Mouse (Mus musculus) megakaryocyte, embryonic 14.5 days (primary cell): ENCODE data around the gene Cul7.

Experiments used
- FLI1 ChIP-seq: IDR thresholded peaks from 2 replicates; pipeline ENCODE4 v1.6.1; 2012; ENCODE audit warnings: low read length, inconsistent platforms, mixed read lengths
- GATA1 ChIP-seq: IDR thresholded peaks from 3 replicates; pipeline ENCODE4 v1.6.1; 2012; ENCODE audit warnings: mixed read lengths, low read length, inconsistent platforms, borderline replicate concordance

DNA sequence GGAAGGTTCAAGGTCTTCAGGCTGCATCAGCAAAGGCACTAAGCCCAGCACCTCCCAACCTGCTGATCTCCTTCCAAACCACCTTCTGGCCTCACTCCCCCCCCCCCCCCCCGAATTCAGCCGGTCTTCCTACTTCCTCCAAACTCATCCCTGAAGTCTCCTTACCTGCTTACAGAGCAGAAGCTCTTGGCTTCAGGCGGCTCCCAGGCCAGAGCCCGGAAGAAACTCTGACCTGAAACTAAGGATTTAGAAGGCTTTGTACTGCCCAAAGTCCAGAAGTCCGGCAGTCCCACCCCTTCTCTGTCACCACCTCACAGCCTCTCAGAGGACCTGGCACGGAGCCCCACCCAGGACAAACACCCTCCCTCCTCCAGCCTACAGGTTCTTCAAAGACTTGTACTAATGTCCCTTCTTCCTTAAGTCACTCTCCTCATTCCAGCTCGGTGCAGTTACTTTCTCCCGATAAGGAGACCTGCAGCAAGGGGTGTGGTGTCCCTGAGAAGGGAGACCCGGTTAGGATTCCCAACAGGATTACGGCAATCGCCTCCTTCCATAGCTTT lies 5.1 kb upstream of the Cul7 start:
- TF ChIP-seq GATA1 (no peak), FLI1 (no peak)
